Mouse (Mus musculus): ENCODE measurements at regions not wholly inside any gene's neighbourhood (a gene's known extent, or its start where the extent isn't known, plus 50 kb on each side); places are given as distances from the start of the nearest gene placed in this dataset.
A peak's percentile ranks its signal among the peaks of the same experiment; 100 is the strongest.

GRCm38 (mm10) chr1:65635315-65635714 lies 291.0 kb upstream of the Crygf start:
- Histone ChIP-seq H3K4me3 (ENCODE audit: control insufficient read depth, low read depth, low read length) (no peak overlapping the region), H3K27ac (ENCODE audit: control insufficient read depth, insufficient read depth, low read depth, low read length) (no peak overlapping the region), H3K27me3 (ENCODE audit: control insufficient read depth, insufficient read depth, low read length) (no peaks in the 10 kb centered on the region), H3K36me3 (ENCODE audit: control insufficient read depth, insufficient read depth, low read length) (no peaks in the 10 kb centered on the region), H3K4me1 (ENCODE audit: control insufficient read depth, insufficient read depth, low read length) (no peaks in the 10 kb centered on the region)
- TF ChIP-seq POLR2A (IDR thresholded peaks at IDR 0.05; ENCODE audit: control insufficient read depth, low read depth, low read length): no peak
- TF ChIP-seq CTCF (IDR thresholded peaks at IDR 0.05; ENCODE audit: control insufficient read depth, insufficient read depth, insufficient replicate concordance, low read depth, low read length): no peak

GRCm38 (mm10) chr1:65654460-65654859 lies 271.9 kb upstream of the Crygf start:
- TF ChIP-seq POLR2A (IDR thresholded peaks at IDR 0.05; ENCODE audit: control insufficient read depth, low read depth, low read length) (no peak), CTCF (IDR thresholded peaks at IDR 0.05; ENCODE audit: control insufficient read depth, insufficient read depth, insufficient replicate concordance, low read depth, low read length) (no peak)
- H3K36me3 ChIP-seq (ENCODE audit: control insufficient read depth, insufficient read depth, low read length): no peaks in the 10 kb centered on the region
- no peaks in the 10 kb centered on the region for H3K4me1 ChIP-seq (ENCODE audit: control insufficient read depth, insufficient read depth, low read length)
- no peaks in the 10 kb centered on the region for H3K27me3 ChIP-seq (ENCODE audit: control insufficient read depth, insufficient read depth, low read length)
- H3K27ac ChIP-seq (ENCODE audit: control insufficient read depth, insufficient read depth, low read depth, low read length): no peak overlapping the region
- no peak overlapping the region for H3K4me3 ChIP-seq (ENCODE audit: control insufficient read depth, low read depth, low read length)

GRCm38 (mm10) chr1:65681960-65682359 lies 244.4 kb upstream of the Crygf start:
- TF ChIP-seq POLR2A (IDR thresholded peaks at IDR 0.05; ENCODE audit: control insufficient read depth, low read depth, low read length) (no peak), CTCF (IDR thresholded peaks at IDR 0.05; ENCODE audit: control insufficient read depth, insufficient read depth, insufficient replicate concordance, low read depth, low read length) (no peak)
- H3K27ac ChIP-seq (ENCODE audit: control insufficient read depth, insufficient read depth, low read depth, low read length): no peak overlapping the region
- no peaks in the 10 kb centered on the region for H3K27me3 ChIP-seq (ENCODE audit: control insufficient read depth, insufficient read depth, low read length)
- no peak overlapping the region for H3K4me3 ChIP-seq (ENCODE audit: control insufficient read depth, low read depth, low read length)
- H3K36me3 ChIP-seq (ENCODE audit: control insufficient read depth, insufficient read depth, low read length): no peaks in the 10 kb centered on the region
- H3K4me1 ChIP-seq (ENCODE audit: control insufficient read depth, insufficient read depth, low read length): no peaks in the 10 kb centered on the region

- Histone ChIP-seq H3K4me1 (ENCODE audit: control insufficient read depth, insufficient read depth, low read length) (no peaks in the 10 kb centered on the region), H3K27ac (ENCODE audit: control insufficient read depth, insufficient read depth, low read depth, low read length) (no peak overlapping the region), H3K27me3 (ENCODE audit: control insufficient read depth, insufficient read depth, low read length) (no peaks in the 10 kb centered on the region), H3K36me3 (ENCODE audit: control insufficient read depth, insufficient read depth, low read length) (no peaks in the 10 kb centered on the region), H3K4me3 (ENCODE audit: control insufficient read depth, low read depth, low read length) (no peak overlapping the region)
- TF ChIP-seq POLR2A (IDR thresholded peaks at IDR 0.05; ENCODE audit: control insufficient read depth, low read depth, low read length): no peak
- TF ChIP-seq CTCF (IDR thresholded peaks at IDR 0.05; ENCODE audit: control insufficient read depth, insufficient read depth, insufficient replicate concordance, low read depth, low read length): no peak
Observed at GRCm38 (mm10) chr1:65687322-65687721, 239.0 kb upstream of the Crygf start.

- Histone ChIP-seq H3K27ac (ENCODE audit: control insufficient read depth, insufficient read depth, low read depth, low read length) (no peak overlapping the region), H3K4me1 (ENCODE audit: control insufficient read depth, insufficient read depth, low read length) (no peaks in the 10 kb centered on the region), H3K4me3 (ENCODE audit: control insufficient read depth, low read depth, low read length) (no peak overlapping the region), H3K36me3 (ENCODE audit: control insufficient read depth, insufficient read depth, low read length) (no peaks in the 10 kb centered on the region), H3K27me3 (ENCODE audit: control insufficient read depth, insufficient read depth, low read length) (no peaks in the 10 kb centered on the region)
- no peak for TF ChIP-seq POLR2A (IDR thresholded peaks at IDR 0.05; ENCODE audit: control insufficient read depth, low read depth, low read length)
- no peak for TF ChIP-seq CTCF (IDR thresholded peaks at IDR 0.05; ENCODE audit: control insufficient read depth, insufficient read depth, insufficient replicate concordance, low read depth, low read length)
Observed at GRCm38 (mm10) chr1:65730262-65730661, 196.1 kb upstream of the Crygf start.

GRCm38 (mm10) chr1:65757951-65758350 lies 168.4 kb upstream of the Crygf start:
- no peak overlapping the region for H3K27ac ChIP-seq (ENCODE audit: control insufficient read depth, insufficient read depth, low read depth, low read length)
- H3K4me1 ChIP-seq (ENCODE audit: control insufficient read depth, insufficient read depth, low read length): no peaks in the 10 kb centered on the region
- TF ChIP-seq CTCF (IDR thresholded peaks at IDR 0.05; ENCODE audit: control insufficient read depth, insufficient read depth, insufficient replicate concordance, low read depth, low read length) (no peak), POLR2A (IDR thresholded peaks at IDR 0.05; ENCODE audit: control insufficient read depth, low read depth, low read length) (no peak)
- H3K27me3 ChIP-seq (ENCODE audit: control insufficient read depth, insufficient read depth, low read length): no peaks in the 10 kb centered on the region
- H3K4me3 ChIP-seq (ENCODE audit: control insufficient read depth, low read depth, low read length): no peak overlapping the region
- H3K36me3 ChIP-seq (ENCODE audit: control insufficient read depth, insufficient read depth, low read length): no peaks in the 10 kb centered on the region

GRCm38 (mm10) chr1:65761141-65761540 lies 165.2 kb upstream of the Crygf start:
- Histone ChIP-seq H3K27me3 (ENCODE audit: control insufficient read depth, insufficient read depth, low read length) (no peaks in the 10 kb centered on the region), H3K4me1 (ENCODE audit: control insufficient read depth, insufficient read depth, low read length) (no peaks in the 10 kb centered on the region), H3K27ac (ENCODE audit: control insufficient read depth, insufficient read depth, low read depth, low read length) (no peak overlapping the region), H3K4me3 (ENCODE audit: control insufficient read depth, low read depth, low read length) (peak overlapping the region; percentile 68), H3K36me3 (ENCODE audit: control insufficient read depth, insufficient read depth, low read length) (no peaks in the 10 kb centered on the region)
- TF ChIP-seq CTCF (IDR thresholded peaks at IDR 0.05; ENCODE audit: control insufficient read depth, insufficient read depth, insufficient replicate concordance, low read depth, low read length) (no peak), POLR2A (IDR thresholded peaks at IDR 0.05; ENCODE audit: control insufficient read depth, low read depth, low read length) (no peak)

- Histone ChIP-seq H3K4me3 (ENCODE audit: control insufficient read depth, low read depth, low read length) (no peak overlapping the region), H3K27ac (ENCODE audit: control insufficient read depth, insufficient read depth, low read depth, low read length) (no peak overlapping the region), H3K27me3 (ENCODE audit: control insufficient read depth, insufficient read depth, low read length) (no peaks in the 10 kb centered on the region), H3K4me1 (ENCODE audit: control insufficient read depth, insufficient read depth, low read length) (no peaks in the 10 kb centered on the region), H3K36me3 (ENCODE audit: control insufficient read depth, insufficient read depth, low read length) (no peaks in the 10 kb centered on the region)
- TF ChIP-seq POLR2A (IDR thresholded peaks at IDR 0.05; ENCODE audit: control insufficient read depth, low read depth, low read length): no peak
- TF ChIP-seq CTCF (IDR thresholded peaks at IDR 0.05; ENCODE audit: control insufficient read depth, insufficient read depth, insufficient replicate concordance, low read depth, low read length): no peak
Observed at GRCm38 (mm10) chr1:65800244-65800643, 126.1 kb upstream of the Crygf start.

Data from testis, adult 2 months (tissue).